Mouse (Mus musculus): ENCODE measurements around the gene Sim2. TPM values are rescaled to one million over a fixed set of nuclear protein-coding genes. Genes with fewer than 3 reads are reported as not detected.

Sim2 gene
- polyA plus RNA-seq, 1 experiment, result 8.6 TPM

DNA sequence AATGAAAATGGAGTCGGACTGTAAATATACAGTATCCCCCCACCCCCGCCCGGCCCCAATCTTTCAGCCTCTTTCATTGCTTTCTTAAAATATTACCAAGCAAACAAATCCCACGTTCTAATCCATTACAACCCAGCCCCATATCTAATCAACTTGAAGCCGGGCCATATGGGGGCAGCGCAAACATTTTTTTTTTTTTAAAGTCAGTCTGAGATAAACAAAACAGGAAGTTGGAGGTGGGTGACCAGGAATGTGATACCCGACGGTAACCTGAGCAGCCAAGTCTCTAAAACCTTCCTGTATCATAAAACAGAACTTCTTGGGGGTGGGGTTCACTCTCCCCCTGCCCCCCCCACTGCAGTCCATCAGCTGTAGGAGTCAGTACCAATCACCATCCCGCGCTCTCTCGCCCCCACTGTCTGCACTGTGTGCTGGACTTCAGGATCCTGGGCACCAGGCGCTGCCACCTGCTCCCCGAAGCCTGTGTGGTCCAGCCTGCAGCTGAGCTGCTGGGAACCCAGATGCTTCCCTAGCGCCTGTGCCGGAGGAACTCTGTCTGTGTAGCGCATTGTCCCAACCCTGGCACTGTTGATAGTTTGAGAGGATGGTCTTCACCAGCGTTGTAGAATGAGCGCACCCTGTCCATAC is 43.5 kb upstream of the Sim2 start:
- H3K27me3 ChIP-seq (ENCODE audit: control insufficient read depth, insufficient read depth, insufficient read length), result no peaks in the 10 kb centered on the region
- no peak overlapping the region for H3K4me2 ChIP-seq (ENCODE audit: low read depth)
- no peaks in the 10 kb centered on the region for H3K36me3 ChIP-seq (ENCODE audit: control insufficient read depth, insufficient read depth)
- H3K79me2 ChIP-seq (ENCODE audit: control insufficient read depth, insufficient read depth), result no peaks in the 10 kb centered on the region
- H3ac ChIP-seq (ENCODE audit: control insufficient read depth, insufficient read length), result no peak overlapping the region
- TF ChIP-seq TCF12 (IDR thresholded peaks at IDR 0.05; ENCODE audit: insufficient read depth, poor library complexity, severe bottlenecking), result no peak
- TF ChIP-seq MYOG (IDR thresholded peaks at IDR 0.05; ENCODE audit: control insufficient read depth in 1 of 3, insufficient read depth in 1 of 3, insufficient read length in 2 of 3, low read depth in 2 of 3), result peak in 1 of 3 experiments; percentile 41
- no peak for TF ChIP-seq USF1 (IDR thresholded peaks at IDR 0.05; ENCODE audit: low read depth)
- no peak for TF ChIP-seq POLR2AphosphoS2 (IDR thresholded peaks at IDR 0.05; ENCODE audit: insufficient read length, low read depth)
- TF ChIP-seq E2F4 (IDR thresholded peaks at IDR 0.05; ENCODE audit: insufficient read depth), result no peak
- TF ChIP-seq REST (IDR thresholded peaks at IDR 0.05; ENCODE audit: insufficient read depth, insufficient read length), result no peak
- peak in 1 of 3 experiments; percentile 21 for TF ChIP-seq MYOD1 (IDR thresholded peaks at IDR 0.05; ENCODE audit: control insufficient read depth in 1 of 3, insufficient read length in 2 of 3, low read depth in 2 of 3)
- TF ChIP-seq POLR2A (IDR thresholded peaks at IDR 0.05; ENCODE audit: insufficient read length, low read depth), result no peak
- no peak overlapping the region for H3K4me3 ChIP-seq

DNA sequence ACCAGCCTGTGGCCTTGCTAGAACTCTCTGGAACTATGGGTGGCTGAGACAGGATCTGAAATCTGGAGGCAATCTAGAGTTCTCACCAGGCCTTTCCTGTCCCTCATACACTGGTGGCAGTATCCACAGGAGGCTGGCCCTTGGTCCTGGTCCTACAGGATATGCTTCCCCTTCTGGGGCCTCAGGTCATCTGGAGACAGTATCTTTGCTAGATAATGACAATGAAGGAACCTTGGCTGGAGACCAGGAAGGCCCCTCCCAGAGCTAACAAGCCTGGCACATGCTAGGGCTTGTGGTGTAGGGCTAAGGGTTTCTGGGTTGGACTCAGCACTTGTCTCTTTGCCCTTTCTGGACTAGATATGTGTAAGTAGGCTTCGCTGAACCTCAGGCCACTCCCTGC is 40.9 kb upstream of the Sim2 start:
- Histone ChIP-seq H3K79me2 (ENCODE audit: control insufficient read depth, insufficient read depth) (no peaks in the 10 kb centered on the region), H3K4me2 (ENCODE audit: low read depth) (no peak overlapping the region), H3K27me3 (ENCODE audit: control insufficient read depth, insufficient read depth, insufficient read length) (no peaks in the 10 kb centered on the region), H3ac (ENCODE audit: control insufficient read depth, insufficient read length) (no peak overlapping the region), H3K4me3 (no peak overlapping the region), H3K36me3 (ENCODE audit: control insufficient read depth, insufficient read depth) (no peaks in the 10 kb centered on the region)
- TF ChIP-seq USF1 (IDR thresholded peaks at IDR 0.05; ENCODE audit: low read depth), result no peak

DNA sequence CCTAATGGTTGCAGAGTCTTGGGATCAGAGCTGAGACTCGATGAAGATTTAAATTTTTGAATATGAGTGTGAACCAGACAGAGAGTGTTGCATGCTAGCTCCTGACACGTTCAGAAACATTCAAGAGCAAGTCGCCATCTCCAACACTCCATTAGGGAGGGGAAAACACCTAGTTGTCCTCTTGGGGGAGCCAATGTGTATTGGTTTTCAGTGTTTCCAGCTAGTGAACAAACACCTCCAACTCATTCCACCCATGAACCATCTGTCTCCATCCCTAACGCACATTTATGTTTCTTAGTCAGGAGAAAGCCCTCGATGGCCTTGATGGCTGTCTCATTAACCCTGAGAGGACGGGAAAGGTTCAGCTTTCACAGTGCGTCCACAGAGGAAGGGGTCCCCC is 39.7 kb upstream of the Sim2 start:
- Histone ChIP-seq H3ac (ENCODE audit: control insufficient read depth, insufficient read length) (no peak overlapping the region), H3K79me2 (ENCODE audit: control insufficient read depth, insufficient read depth) (no peaks in the 10 kb centered on the region)
- TF ChIP-seq REST (IDR thresholded peaks at IDR 0.05; ENCODE audit: insufficient read depth, insufficient read length) (no peak), TCF12 (IDR thresholded peaks at IDR 0.05; ENCODE audit: insufficient read depth, poor library complexity, severe bottlenecking) (no peak), CEBPB (IDR thresholded peaks at IDR 0.05; ENCODE audit: insufficient read depth, poor library complexity, severe bottlenecking) (no peak), SRF (IDR thresholded peaks at IDR 0.05; ENCODE audit: control insufficient read depth, insufficient read length, low read depth) (no peak)

DNA sequence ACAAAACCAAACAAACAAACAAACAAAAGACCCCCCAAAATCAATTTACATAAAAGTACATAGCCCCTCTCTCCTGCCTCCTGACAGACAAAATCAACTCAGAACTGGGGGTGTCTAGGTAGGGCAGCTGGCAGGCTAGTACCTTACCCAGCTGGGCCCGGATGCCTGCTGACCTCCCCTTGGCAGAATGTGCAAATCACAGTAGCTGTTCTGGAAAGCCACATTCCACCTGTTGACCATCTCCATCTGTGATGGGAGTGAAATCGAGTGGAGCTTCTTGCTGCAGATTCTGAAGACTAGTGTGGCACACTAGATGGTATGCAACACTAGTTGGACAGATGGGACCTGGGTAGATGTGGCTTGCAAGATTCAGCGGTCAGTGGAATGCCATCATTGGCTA is 34.4 kb upstream of the Sim2 start:
- TF ChIP-seq TCF3 (IDR thresholded peaks at IDR 0.05; ENCODE audit: insufficient read length, low read depth) (no peak), CEBPB (IDR thresholded peaks at IDR 0.05; ENCODE audit: insufficient read depth, poor library complexity, severe bottlenecking) (no peak), USF1 (IDR thresholded peaks at IDR 0.05; ENCODE audit: low read depth) (no peak), MYOD1 (IDR thresholded peaks at IDR 0.05; ENCODE audit: control insufficient read depth in 1 of 3, insufficient read length in 2 of 3, low read depth in 2 of 3) (no peak), POLR2AphosphoS2 (IDR thresholded peaks at IDR 0.05; ENCODE audit: insufficient read length, low read depth) (no peak), POLR2A (IDR thresholded peaks at IDR 0.05; ENCODE audit: insufficient read length, low read depth) (no peak), MAX (IDR thresholded peaks at IDR 0.05; ENCODE audit: low read depth) (no peak), MYOG (IDR thresholded peaks at IDR 0.05; ENCODE audit: control insufficient read depth in 1 of 3, insufficient read depth in 1 of 3, insufficient read length in 2 of 3, low read depth in 2 of 3) (no peak), SRF (IDR thresholded peaks at IDR 0.05; ENCODE audit: control insufficient read depth, insufficient read length, low read depth) (no peak), E2F4 (IDR thresholded peaks at IDR 0.05; ENCODE audit: insufficient read depth) (no peak), REST (IDR thresholded peaks at IDR 0.05; ENCODE audit: insufficient read depth, insufficient read length) (no peak), TCF12 (IDR thresholded peaks at IDR 0.05; ENCODE audit: insufficient read depth, poor library complexity, severe bottlenecking) (no peak)
- H3K27me3 ChIP-seq (ENCODE audit: control insufficient read depth, insufficient read depth, insufficient read length), result no peaks in the 10 kb centered on the region
- H3K4me2 ChIP-seq (ENCODE audit: low read depth), result no peak overlapping the region
- H3K79me2 ChIP-seq (ENCODE audit: control insufficient read depth, insufficient read depth), result no peaks in the 10 kb centered on the region
- no peaks in the 10 kb centered on the region for H3K36me3 ChIP-seq (ENCODE audit: control insufficient read depth, insufficient read depth)
- H3ac ChIP-seq (ENCODE audit: control insufficient read depth, insufficient read length), result no peak overlapping the region
- no peak overlapping the region for H3K4me3 ChIP-seq

More for the DNA sequence above, 39.7 kb upstream of the Sim2 start:
- no peaks in the 10 kb centered on the region for H3K36me3 ChIP-seq (ENCODE audit: control insufficient read depth, insufficient read depth)
- H3K4me3 ChIP-seq, result no peak overlapping the region
- no peak overlapping the region for H3K4me2 ChIP-seq (ENCODE audit: low read depth)
- H3K27me3 ChIP-seq (ENCODE audit: control insufficient read depth, insufficient read depth, insufficient read length), result no peaks in the 10 kb centered on the region

DNA sequence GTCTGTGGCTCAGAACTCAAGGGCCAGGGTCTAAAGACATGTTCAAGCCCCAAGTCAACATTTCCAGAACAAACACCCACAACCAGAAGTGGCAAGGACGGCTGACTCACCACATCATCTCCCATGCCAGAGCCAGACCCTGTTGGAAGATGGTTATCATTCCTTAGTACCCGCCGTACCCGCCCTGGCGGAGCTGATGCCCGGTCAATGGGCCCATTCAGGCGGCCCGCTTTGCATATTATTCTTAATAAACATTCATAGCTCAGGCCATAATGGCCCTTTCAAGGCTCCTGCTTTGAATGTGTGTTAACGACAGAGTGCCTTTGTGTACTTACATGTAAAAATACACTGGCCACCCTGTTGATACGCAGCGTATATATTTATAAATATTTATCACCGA is 29.6 kb upstream of the Sim2 start:
- Histone ChIP-seq H3K79me2 (ENCODE audit: control insufficient read depth, insufficient read depth) (no peaks in the 10 kb centered on the region), H3K4me2 (ENCODE audit: low read depth) (no peak overlapping the region), H3ac (ENCODE audit: control insufficient read depth, insufficient read length) (no peak overlapping the region), H3K27me3 (ENCODE audit: control insufficient read depth, insufficient read depth, insufficient read length) (no peaks in the 10 kb centered on the region), H3K4me3 (no peak overlapping the region), H3K36me3 (ENCODE audit: control insufficient read depth, insufficient read depth) (no peaks in the 10 kb centered on the region)
- TF ChIP-seq CEBPB (IDR thresholded peaks at IDR 0.05; ENCODE audit: insufficient read depth, poor library complexity, severe bottlenecking), result no peak

DNA sequence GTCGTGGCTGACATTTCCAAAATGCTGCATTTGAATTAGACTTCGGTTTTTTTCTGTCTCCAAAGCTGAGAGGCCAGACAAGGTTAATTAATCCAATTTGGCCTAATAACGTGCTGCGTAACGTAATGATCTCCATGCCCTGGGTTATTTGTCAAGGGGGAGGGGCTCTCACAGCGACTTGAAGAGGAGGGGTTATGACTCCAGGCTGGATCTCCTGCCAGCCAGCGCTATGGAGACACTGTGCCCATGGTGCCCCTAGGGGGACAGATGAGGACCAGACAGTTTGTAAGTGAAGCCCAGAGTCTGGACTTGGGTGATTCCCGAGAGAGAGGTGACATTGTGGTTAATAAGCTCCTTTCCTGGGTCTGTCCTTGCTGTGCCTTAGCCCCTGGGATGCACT is 29.2 kb upstream of the Sim2 start:
- Histone ChIP-seq H3K4me2 (ENCODE audit: low read depth) (no peak overlapping the region), H3K27me3 (ENCODE audit: control insufficient read depth, insufficient read depth, insufficient read length) (no peaks in the 10 kb centered on the region), H3K4me3 (no peak overlapping the region), H3ac (ENCODE audit: control insufficient read depth, insufficient read length) (no peak overlapping the region), H3K36me3 (ENCODE audit: control insufficient read depth, insufficient read depth) (no peaks in the 10 kb centered on the region), H3K79me2 (ENCODE audit: control insufficient read depth, insufficient read depth) (no peaks in the 10 kb centered on the region)
- TF ChIP-seq MYOG (IDR thresholded peaks at IDR 0.05; ENCODE audit: control insufficient read depth in 1 of 3, insufficient read depth in 1 of 3, insufficient read length in 2 of 3, low read depth in 2 of 3), result no peak
- TF ChIP-seq E2F4 (IDR thresholded peaks at IDR 0.05; ENCODE audit: insufficient read depth), result no peak

All from myocyte (in vitro differentiated cells).